Mouse (Mus musculus): ENCODE data around the gene Dhx58.
"Not testable (repeated sequence)": the region's sequence is repeated elsewhere in the genome, so short reads cannot be mapped to it uniquely, and the experiment has no call there.

Dhx58 gene

DNA sequence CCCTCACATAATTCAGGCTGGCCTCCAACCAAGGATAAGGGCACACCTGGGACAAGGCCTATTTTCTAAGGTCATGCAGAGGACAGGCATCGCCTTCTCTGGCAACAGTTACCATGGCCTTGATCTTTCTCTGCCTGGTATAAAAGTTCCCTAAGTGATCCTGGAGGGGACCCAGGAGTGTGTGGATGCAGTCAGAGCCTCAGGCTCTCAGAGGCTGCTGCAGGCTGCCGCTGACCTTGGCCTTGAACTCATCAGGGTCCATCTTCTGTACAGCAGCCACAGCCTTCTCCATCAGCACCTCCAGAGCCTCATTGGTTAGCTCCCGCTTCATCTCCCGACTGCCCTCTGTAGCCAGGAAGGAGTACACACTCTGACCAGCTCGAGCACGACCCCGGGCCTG, 6.2 kb downstream of the Dhx58 start:
- DNase-seq = peak; percentile 86

DNA sequence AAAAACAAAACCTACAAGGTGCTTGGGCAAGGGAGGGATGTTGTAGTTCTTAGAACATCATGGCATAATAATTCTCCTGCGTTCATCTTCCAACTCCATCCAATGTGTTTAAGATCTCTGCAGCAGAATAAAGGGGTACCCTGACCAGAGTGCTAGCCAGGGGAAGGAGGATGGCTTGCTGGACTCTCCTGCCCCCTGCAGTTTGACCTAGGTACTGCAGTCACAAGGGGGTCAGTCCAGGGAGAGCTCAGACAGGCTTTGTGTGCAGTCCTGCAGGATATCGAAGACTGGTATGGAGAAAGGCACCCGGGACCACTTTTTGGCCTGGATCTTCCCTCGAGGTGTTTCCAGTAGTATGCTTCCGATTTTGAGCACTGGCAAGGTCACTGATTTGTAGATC, 9.1 kb downstream of the Dhx58 start:
- DNase-seq = peak; percentile 97

DNA sequence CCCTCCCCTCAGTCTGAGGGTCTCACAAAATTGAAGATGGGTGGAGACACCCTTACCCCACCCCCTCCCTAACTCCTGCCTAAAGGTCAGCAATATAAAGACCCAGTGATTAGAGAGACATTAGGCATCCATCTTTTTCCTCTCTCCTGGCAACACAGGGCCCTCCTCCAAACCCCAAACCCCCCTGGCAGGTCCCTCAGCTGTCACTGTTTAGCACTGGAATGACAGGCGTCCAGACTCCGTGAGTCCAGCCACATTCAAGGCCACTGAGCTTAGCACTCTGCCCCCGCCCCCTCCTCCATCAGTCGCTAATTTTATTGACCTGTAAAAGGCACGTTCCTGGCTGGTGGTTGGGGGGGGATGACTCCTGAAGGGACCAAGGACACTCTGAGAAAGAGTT, 10.9 kb downstream of the Dhx58 start:
- DNase-seq = no peak

- no peak for DNase-seq
These were observed 11.9 kb downstream of the Dhx58 start, which contains the start of gene Zfp385c for GRCm38 (mm10) chr11:100692164-100692616. TSS of gene Zfp385c (minus strand) at chr11:100692455.

DNA sequence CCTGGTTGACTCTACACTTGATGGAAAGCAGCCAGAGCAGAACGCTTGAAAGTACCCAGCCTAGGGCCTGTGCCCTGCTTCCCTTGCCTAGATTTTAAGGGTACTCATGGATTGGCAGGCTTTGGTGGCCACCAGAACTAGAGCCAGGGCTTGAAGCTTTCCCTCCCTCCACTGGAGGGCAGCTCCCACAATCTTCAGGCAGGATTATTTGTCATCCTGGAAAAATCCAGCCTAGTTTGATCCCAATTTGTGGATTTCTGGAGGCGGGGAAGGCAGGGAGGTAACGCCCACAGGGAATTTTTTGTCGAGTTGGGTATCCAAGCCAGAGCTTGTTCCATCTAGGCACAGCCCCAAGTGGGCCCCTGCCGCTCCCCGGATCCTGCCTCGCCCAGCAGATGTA, 13.7 kb downstream of the Dhx58 start:
- DNase-seq = peak; percentile 89

- DNase-seq = peak; percentile 87
These were observed 15.6 kb downstream of the Dhx58 start for GRCm38 (mm10) chr11:100688443-100688842.

DNA sequence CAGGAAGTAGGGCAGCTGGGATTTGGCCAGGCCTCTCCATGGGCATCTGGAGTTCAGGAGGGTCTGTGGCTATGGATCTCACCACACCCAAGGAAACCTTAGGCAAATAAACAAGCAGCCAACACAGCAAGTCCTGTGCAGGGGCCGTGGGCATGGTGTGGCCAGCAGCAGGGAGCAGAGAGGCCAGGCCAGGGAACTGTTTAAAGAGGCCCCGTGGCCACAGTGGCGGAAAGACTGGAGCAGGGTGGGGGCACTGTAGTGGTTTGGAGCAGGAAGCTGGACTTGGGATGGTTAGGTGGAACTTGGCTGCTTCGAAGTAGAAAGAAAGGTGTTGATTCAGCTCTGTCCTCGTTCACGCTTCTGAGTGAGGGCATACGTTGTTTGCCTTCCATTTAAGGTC, 16.8 kb downstream of the Dhx58 start:
- DNase-seq = peak; percentile 88

- no peak for DNase-seq
These were observed 18.7 kb downstream of the Dhx58 start for GRCm38 (mm10) chr11:100685371-100685770.

DNA sequence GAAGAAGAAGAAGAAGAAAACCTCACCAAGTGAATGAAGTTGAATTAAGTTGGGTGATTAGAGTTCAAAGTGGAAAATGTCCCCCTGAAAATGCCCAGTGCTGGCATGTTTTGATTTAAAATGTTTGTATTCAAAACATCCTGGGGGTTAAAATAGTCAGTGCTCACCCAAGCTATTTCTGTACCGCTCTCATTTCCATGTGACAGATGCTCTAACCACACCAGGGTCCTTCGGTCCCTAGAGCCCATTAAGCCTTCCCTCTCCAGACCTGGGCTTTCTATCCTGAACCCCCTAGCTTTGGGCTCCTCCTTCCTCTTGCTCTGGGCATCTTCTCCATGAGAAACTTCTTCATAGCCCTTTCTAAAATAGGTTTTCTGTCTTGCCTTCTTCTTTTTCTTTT, 20.0 kb downstream of the Dhx58 start:
- DNase-seq = no peak

- DNase-seq = no peak
These were observed 21.5 kb downstream of the Dhx58 start for GRCm38 (mm10) chr11:100682526-100682925.

DNA sequence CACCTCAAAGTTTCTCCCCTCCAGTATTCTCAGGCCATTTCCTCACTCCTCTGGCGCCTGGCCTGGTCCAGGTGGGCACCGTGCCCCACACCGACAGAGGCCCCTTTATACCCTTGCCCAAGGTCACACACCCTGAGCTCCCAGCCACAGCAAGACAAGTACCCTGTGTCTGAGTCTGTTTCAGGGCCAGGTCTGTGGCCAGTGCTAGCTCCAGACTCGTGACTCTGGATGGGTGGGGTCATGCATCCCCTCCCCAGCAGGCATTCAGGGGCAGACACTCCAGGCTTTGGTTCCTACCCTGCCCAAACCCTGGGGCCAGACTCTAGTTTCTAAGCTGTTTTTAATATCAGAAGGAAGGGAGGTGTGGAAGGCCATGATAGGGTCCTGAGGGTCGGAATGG, 22.2 kb downstream of the Dhx58 start:
- peak; percentile 70 for DNase-seq

DNA sequence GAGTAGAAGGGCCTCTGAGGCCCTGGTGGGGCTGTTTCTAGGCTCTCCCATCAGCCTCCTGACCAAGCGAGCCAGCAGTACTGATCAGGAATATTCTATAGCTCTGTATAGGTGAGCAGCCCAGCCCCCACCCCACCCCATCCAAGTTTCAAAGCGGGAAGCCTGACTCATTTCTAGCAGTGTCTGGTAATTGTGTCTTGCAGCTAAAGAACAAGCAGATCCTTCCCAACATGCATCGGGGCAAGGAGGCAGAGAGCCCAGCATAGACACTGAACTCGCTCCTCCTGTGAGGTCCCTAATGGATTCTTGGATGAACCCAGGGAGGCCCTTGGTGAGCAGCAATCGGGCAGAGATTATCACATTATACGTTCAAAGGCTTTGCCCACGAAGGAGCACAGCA, 26.3 kb downstream of the Dhx58 start:
- no peak for DNase-seq

DNA sequence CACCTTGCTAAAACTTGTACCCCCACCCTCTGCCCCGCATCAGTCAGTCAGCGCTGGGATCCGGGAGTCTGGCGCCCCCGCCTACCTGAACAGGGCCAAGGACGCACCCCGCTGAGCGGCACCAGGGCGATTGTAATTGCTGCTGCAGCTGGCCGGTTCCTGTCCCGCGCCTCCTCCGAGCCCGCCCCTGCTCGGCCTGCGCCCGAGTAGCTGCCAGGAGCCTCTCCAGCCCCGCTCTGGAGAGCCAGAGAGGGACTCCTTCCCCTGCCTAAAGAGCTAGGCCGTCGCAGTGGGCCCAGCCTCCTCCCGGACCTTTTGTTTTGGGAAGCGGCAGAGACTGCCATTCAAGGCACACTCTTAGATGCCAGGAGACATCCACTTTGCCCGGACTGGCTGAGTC, 30.9 kb downstream of the Dhx58 start:
- DNase-seq = peak; percentile 96

- peak; percentile 96 for DNase-seq
These were observed 32.1 kb downstream of the Dhx58 start for GRCm38 (mm10) chr11:100671956-100672355.

DNA sequence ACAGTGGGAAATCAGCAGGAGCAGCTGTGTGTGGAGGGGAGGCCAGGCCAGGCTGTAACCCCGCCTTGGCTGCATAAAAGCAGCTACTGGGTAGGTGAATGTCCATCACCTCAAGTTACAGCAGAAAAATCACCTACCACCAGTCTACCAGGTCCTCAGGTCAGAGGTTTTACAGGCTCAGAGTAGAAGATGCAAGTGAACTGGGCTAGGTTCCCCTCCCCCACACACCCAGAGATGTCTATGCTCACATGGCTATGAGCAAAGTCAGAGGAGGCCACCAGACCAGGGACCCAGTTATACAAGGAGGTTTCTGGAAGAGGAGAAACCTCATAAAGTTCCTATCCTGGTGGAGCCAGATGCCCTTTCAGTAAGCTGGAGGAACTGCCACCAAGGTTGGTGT, 33.0 kb downstream of the Dhx58 start:
- peak; percentile 76 for DNase-seq

DNA sequence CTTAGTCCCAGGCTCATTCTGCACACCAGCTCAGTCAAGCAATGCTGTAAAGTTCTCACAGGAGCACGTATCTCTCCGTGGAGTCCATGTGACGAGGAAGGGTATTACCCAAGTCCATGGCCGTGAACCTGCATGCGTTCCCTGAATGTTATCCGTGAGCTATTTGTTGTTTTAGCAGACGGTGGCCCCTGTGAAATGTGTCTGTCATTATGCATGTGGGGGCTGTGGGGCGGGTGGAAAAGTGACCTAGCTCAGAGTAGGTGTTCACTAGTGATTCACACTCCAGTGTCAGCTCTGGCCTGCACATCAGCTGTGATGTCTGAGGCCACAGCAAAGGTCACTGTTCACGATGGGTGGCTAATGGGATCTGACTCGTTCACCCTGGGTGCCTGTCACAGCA, 44.3 kb downstream of the Dhx58 start:
- no peak for DNase-seq

DNA sequence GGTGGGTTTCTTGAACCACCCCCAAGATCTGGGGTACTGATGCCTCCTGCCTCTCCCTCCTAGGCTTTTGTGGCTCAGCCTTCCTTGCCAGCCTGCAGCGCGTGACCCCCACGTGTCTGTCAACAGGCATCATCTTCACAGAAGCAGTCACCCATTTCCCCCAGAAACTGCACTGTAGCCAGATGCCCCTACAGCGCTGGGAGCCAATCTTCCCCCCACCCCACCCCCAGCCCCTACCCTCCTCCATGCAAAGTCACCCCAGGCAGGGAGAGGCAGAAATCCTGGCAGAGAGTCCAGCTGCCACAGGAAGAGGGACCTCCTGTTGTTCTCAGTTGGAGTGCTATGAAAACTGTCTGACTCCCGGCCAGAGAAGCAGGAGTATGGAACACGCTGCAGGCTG, 47.6 kb downstream of the Dhx58 start:
- DNase-seq = no peak

DNA sequence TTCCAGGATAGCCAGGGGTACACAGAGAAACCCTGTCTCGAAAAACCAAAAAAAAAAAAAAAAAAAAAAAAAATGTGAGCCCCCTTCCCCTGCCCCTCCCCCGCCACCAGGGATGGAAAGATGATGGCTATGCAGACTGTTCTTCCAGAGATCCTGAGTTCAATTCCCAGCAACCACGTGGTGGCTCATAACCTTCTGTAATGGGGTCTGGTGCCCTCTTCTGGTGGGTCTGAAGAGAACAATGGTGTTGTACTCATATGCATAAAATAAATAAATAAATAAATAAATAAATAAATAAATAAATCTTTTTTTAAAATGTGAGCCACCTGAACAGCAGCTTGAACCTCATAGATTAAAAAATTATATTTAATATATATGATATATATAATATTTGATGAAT, 48.5 kb downstream of the Dhx58 start:
- DNase-seq = not testable (repeated sequence)

DNA sequence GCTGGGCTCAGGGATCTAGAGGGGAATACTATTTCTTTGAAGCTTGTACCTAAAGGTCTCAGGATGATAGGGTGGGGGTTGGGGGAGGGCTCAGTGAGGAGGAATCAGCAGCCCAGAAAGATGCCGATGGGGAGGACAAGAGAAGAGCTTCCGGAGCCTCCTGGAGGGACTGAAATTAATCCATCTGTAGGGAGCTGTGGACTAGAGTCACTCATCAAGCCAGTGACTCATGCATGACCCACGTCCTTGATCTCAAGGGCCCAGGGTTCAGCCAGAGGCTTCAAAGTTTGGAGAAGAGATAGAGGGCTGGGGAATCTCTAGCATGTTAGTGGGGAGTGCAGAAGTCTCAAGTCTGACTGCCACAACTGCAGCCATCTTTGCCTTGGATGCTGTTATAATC, 52.3 kb downstream of the Dhx58 start:
- DNase-seq = no peak

- no peak for DNase-seq
These were observed 52.9 kb downstream of the Dhx58 start for GRCm38 (mm10) chr11:100651205-100651604.

DNA sequence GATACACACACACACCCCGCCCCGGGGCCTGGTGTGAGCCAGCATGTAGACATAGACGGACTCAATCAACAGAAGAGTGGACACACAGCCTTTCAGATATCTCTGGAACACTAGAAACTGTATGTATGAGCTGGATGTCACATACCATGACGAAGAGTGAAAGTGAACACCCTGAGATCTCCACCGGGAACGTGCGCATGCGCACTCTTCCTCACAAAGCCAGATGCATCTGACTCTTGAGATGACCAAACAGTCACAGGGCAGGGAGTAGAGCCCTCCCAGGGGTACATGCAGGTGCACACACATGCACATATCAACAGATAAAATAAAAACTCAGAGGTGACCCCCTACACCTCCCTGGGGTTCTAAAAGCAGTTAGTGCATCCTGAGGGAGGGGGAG, 55.7 kb downstream of the Dhx58 start:
- no peak for DNase-seq

DNA sequence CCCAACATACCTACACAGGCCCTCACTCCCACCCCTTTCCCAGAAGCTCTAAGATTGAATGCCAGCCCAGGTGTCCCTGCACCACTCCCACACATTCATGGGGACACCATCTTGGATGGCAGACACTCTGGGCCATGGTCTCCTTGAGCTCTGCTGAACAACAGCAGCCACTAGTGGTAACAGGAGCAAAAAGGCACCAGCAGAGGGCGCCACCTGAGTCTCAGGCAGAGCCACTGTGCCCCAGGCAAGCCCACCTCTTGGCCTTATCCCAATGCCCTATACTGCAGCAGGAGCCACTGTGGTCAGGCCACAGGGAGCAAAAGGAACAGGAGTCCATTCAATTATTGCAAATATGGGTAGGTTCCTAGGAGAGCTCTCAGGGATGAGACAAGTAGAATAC, 57.8 kb downstream of the Dhx58 start:
- DNase-seq = no peak
